Comparison of ENCODE assay signal across 31 mouse cellular contexts in genomic region chr19:10656058-10656457, GRCm38 (mm10). TPM values are rescaled to one million over a fixed set of nuclear protein-coding genes. Genes with fewer than 3 reads are reported as not detected.
DNase-seq lines count a peak whose midpoint lies in the region; ATAC-seq and TF ChIP-seq lines count a peak whose summit lies in the region.
"Had no signal": no experiment of that assay in that cellular context is flagged by ENCODE, and none has a peak within 500 bp of the region (broad histone marks: within the 10 kb centered on the region; RNA-seq: fewer than 3 reads in every experiment).

No protein-coding gene starts in this region.

- WGBS in heart, embryonic 10.5 days = 57% methylated on average over 3 of the region's 3 CpGs
- 73% methylated on average over 3 of the region's 3 CpGs for WGBS in liver, adult 2 months
- WGBS in liver, embryonic 15.5 days (ENCODE audit: insufficient replicate concordance) = 57% methylated on average over 3 of the region's 3 CpGs
- WGBS in midbrain, embryonic 11.5 days = 68% methylated on average over 3 of the region's 3 CpGs

- no peak overlapping the region for H3K4me3 ChIP-seq in heart, embryonic 10.5 days
- no peak overlapping the region for H3K4me3 ChIP-seq in liver, adult 2 months (ENCODE audit: insufficient read depth, low read depth, low read length)
- H3K4me3 ChIP-seq in liver, embryonic 15.5 days (replicated peaks) = no peak overlapping the region
- no peak overlapping the region for H3K4me3 ChIP-seq in midbrain, embryonic 11.5 days (ENCODE audit: low read depth, low read length)
- H3K4me3 ChIP-seq: embryonic facial prominence, embryonic 12.5 days; erythroblast, embryonic 14.5 days; forebrain, embryonic 12.5 days; hindbrain, embryonic 10.5 days; left cerebral cortex, adult 2 months; lung, embryonic 15.5 days; megakaryocyte, embryonic 14.5 days; neural tube, embryonic 12.5 days had no signal

- peak overlapping the region; percentile 57; the same call in 1 of the 2 replicates for H3K27ac ChIP-seq in heart, embryonic 10.5 days
- H3K27ac ChIP-seq in liver, adult 2 months (replicated peaks; ENCODE audit: insufficient read depth, low read depth, low read length) = peak overlapping the region; percentile 95
- peak overlapping the region; percentile 98 for H3K27ac ChIP-seq in liver, embryonic 15.5 days (replicated peaks)
- no peak overlapping the region for H3K27ac ChIP-seq in midbrain, embryonic 11.5 days (ENCODE audit: low read depth, low read length)
- H3K27ac ChIP-seq: embryonic facial prominence, embryonic 12.5 days; forebrain, embryonic 12.5 days; hindbrain, embryonic 10.5 days; left cerebral cortex, adult 2 months; lung, embryonic 15.5 days; neural tube, embryonic 12.5 days had no signal

- H3K9me3 ChIP-seq in heart, embryonic 10.5 days = no peaks in the 10 kb centered on the region
- no peaks in the 10 kb centered on the region for H3K9me3 ChIP-seq in liver, embryonic 15.5 days (replicated peaks)
- H3K9me3 ChIP-seq in midbrain, embryonic 11.5 days (ENCODE audit: control insufficient read depth, low read length) = no peaks in the 10 kb centered on the region
- H3K9me3 ChIP-seq: embryonic facial prominence, embryonic 12.5 days; forebrain, embryonic 12.5 days; hindbrain, embryonic 10.5 days; lung, embryonic 15.5 days; neural tube, embryonic 12.5 days had no signal

- H3K4me2 ChIP-seq in liver, embryonic 15.5 days = no peak overlapping the region
- no peak overlapping the region for H3K4me2 ChIP-seq in midbrain, embryonic 11.5 days
- H3K4me2 ChIP-seq: embryonic facial prominence, embryonic 12.5 days; forebrain, embryonic 12.5 days; lung, embryonic 15.5 days; neural tube, embryonic 12.5 days had no signal

- H3K79me2 ChIP-seq in liver, adult 2 months (ENCODE audit: control insufficient read depth, insufficient read depth, low read length) = no peaks in the 10 kb centered on the region

- TF ChIP-seq CTCF in liver, adult 2 months (IDR thresholded peaks at IDR 0.05; ENCODE audit: low read depth, low read length) = no peak

- peaks cover 20% of the 10 kb centered on the region for H3K4me1 ChIP-seq in heart, embryonic 10.5 days
- H3K4me1 ChIP-seq in liver, adult 2 months (ENCODE audit: control insufficient read depth, insufficient read depth, low read length) = peaks cover 25% of the 10 kb centered on the region
- H3K4me1 ChIP-seq in liver, embryonic 15.5 days (replicated peaks) = peaks cover 75% of the 10 kb centered on the region
- H3K4me1 ChIP-seq in midbrain, embryonic 11.5 days (ENCODE audit: control insufficient read depth, insufficient read depth, low read length) = no peaks in the 10 kb centered on the region
- H3K4me1 ChIP-seq: embryonic facial prominence, embryonic 12.5 days; forebrain, embryonic 12.5 days; lung, embryonic 15.5 days; neural tube, embryonic 12.5 days had no signal

- H3K36me3 ChIP-seq in heart, embryonic 10.5 days = no peaks in the 10 kb centered on the region
- H3K36me3 ChIP-seq in liver, adult 2 months (ENCODE audit: control insufficient read depth, insufficient read depth, low read length) = peaks cover 20% of the 10 kb centered on the region; the same call in 1 of the 2 replicates
- H3K36me3 ChIP-seq in liver, embryonic 15.5 days (replicated peaks) = 0 out of 2 replicates have a peak, but pooled peaks cover 8% of the 10 kb centered on the region
- H3K36me3 ChIP-seq in midbrain, embryonic 11.5 days (ENCODE audit: control insufficient read depth, insufficient read depth, low read length) = no peaks in the 10 kb centered on the region
- H3K36me3 ChIP-seq: embryonic facial prominence, embryonic 12.5 days; forebrain, embryonic 12.5 days; hindbrain, embryonic 10.5 days; lung, embryonic 15.5 days; neural tube, embryonic 12.5 days had no signal

- DNase-seq in heart, embryonic 10.5 days (ENCODE audit: low spot score) = no peak
- no peak for DNase-seq in heart, adult 11 months
- DNase-seq in liver, adult 2 months (ENCODE audit: extremely low read depth, low read depth, low spot score) = no peak
- no peak for DNase-seq in liver
- no peak for DNase-seq in ovary, postnatal 14 days (ENCODE audit: low spot score)
- no peak for DNase-seq in midbrain, embryonic 11.5 days (ENCODE audit: low spot score, missing footprints)
- DNase-seq: adrenal gland, adult 8-10 months; cerebellum, adult 11-12 months; cerebellum, postnatal 14 days; gastrocnemius, postnatal 36 days; kidney, adult 18-20 months; kidney, postnatal 36 days; layer of hippocampus, adult 9-11 months; lung, postnatal 36 days; midbrain, embryonic 14.5 days; retina, postnatal 1 day; right cerebral cortex, postnatal 25 days had no signal

- ATAC-seq in liver, embryonic 15.5 days (ENCODE audit: insufficient read depth) = no peak
- no peak for ATAC-seq in midbrain, embryonic 11.5 days (ENCODE audit: low FRiP score)
- ATAC-seq: activated CD4-positive, CD25-positive, alpha-beta regulatory T cell, adult 4 months; hindbrain, embryonic 16.5 days had no signal

- TF ChIP-seq POLR2A in liver, adult 2 months (IDR thresholded peaks at IDR 0.05; ENCODE audit: extremely low read depth, insufficient read depth, low read length) = no peak

- no peak overlapping the region for H3K9ac ChIP-seq in liver, adult 2 months (ENCODE audit: low read depth, low read length)
- H3K9ac ChIP-seq in liver, embryonic 15.5 days = no peak overlapping the region
- no peak overlapping the region for H3K9ac ChIP-seq in midbrain, embryonic 11.5 days (ENCODE audit: low read length)
- H3K9ac ChIP-seq: embryonic facial prominence, embryonic 12.5 days; forebrain, embryonic 12.5 days; lung, embryonic 15.5 days; neural tube, embryonic 12.5 days had no signal

- H3K27me3 ChIP-seq in heart, embryonic 10.5 days (ENCODE audit: insufficient read depth, poor library complexity, severe bottlenecking) = no peaks in the 10 kb centered on the region
- H3K27me3 ChIP-seq in liver, adult 2 months (ENCODE audit: control insufficient read depth, insufficient read depth, low read length) = no peaks in the 10 kb centered on the region
- H3K27me3 ChIP-seq in liver, embryonic 15.5 days = no peaks in the 10 kb centered on the region
- H3K27me3 ChIP-seq in midbrain, embryonic 11.5 days (ENCODE audit: control insufficient read depth, insufficient read depth, low read length) = no peaks in the 10 kb centered on the region
- H3K27me3 ChIP-seq: embryonic facial prominence, embryonic 12.5 days; lung, embryonic 15.5 days; neural tube, embryonic 12.5 days had no signal

RNA-seq across cellular contexts. Expression of gene Pga5, which starts 21.8 kb away (rescaled TPM):
- polyA plus RNA-seq in heart, embryonic 10.5 days (2016; fragmentation: Nextera tagmentation; extraction: Ambion mirVana) = not detected in 2 replicates
- total RNA-seq in liver, adult 2 months (2014; rRNA removed) = not detected in 2 replicates
- polyA plus RNA-seq in liver, adult 2 months (2012; rRNA removed) = 0.14 TPM in 1 of 2 replicates, not detected in the other
- polyA plus RNA-seq in liver, embryonic 15.5 days (2015; fragmentation: Nextera tagmentation; extraction: Ambion mirVana) = not detected in 2 replicates
- not detected in 2 replicates for polyA plus RNA-seq in midbrain, embryonic 11.5 days (2014; fragmentation: Nextera tagmentation; extraction: Ambion mirVana)
- total RNA-seq: adrenal gland, adult 8-10 months; gastrocnemius, postnatal 36 days; left cerebral cortex, adult 2 months; left cerebral cortex, postnatal 36 days had no signal
- polyA plus RNA-seq: activated CD4-positive, CD25-positive, alpha-beta regulatory T cell, adult 4 months; embryonic facial prominence, embryonic 12.5 days; erythroblast, embryonic 14.5 days; forebrain, embryonic 12.5 days; heart, postnatal 0 days; hindbrain, embryonic 10.5 days; hindbrain, embryonic 16.5 days; lung, embryonic 15.5 days; midbrain, embryonic 14.5 days; neural tube, embryonic 12.5 days; spleen, adult 2 months had no signal

RNA-seq across cellular contexts. Expression of gene Vwce, which starts 22.0 kb away (rescaled TPM):
- 0.81 and 3.0 TPM in 2 replicates for polyA plus RNA-seq in heart, embryonic 10.5 days (2016; fragmentation: Nextera tagmentation; extraction: Ambion mirVana)
- 4.5 and 6.2 TPM in 2 replicates for total RNA-seq in liver, adult 2 months (2014; rRNA removed)
- polyA plus RNA-seq in liver, adult 2 months (2012; rRNA removed) = 24.8 and 30.7 TPM in 2 replicates
- 11.8 and 11.9 TPM in 2 replicates for polyA plus RNA-seq in liver, embryonic 15.5 days (2015; fragmentation: Nextera tagmentation; extraction: Ambion mirVana)
- polyA plus RNA-seq in midbrain, embryonic 11.5 days (2014; fragmentation: Nextera tagmentation; extraction: Ambion mirVana) = 0.18 and 0.36 TPM in 2 replicates
- total RNA-seq: gastrocnemius, postnatal 36 days had no signal

RNA-seq across cellular contexts. Expression of gene Vps37c, which starts 32.5 kb away (rescaled TPM):
- polyA plus RNA-seq in heart, embryonic 10.5 days (2016; fragmentation: Nextera tagmentation; extraction: Ambion mirVana) = 26.5 and 26.7 TPM in 2 replicates
- 2.9 and 3.0 TPM in 2 replicates for total RNA-seq in liver, adult 2 months (2014; rRNA removed)
- 13.1 and 18.1 TPM in 2 replicates for polyA plus RNA-seq in liver, adult 2 months (2012; rRNA removed)
- 11.4 and 12.1 TPM in 2 replicates for polyA plus RNA-seq in liver, embryonic 15.5 days (2015; fragmentation: Nextera tagmentation; extraction: Ambion mirVana)
- 23.1 and 26.0 TPM in 2 replicates for polyA plus RNA-seq in midbrain, embryonic 11.5 days (2014; fragmentation: Nextera tagmentation; extraction: Ambion mirVana)

RNA-seq across cellular contexts. Expression of gene Tkfc, which starts 50.6 kb away (rescaled TPM):
- polyA plus RNA-seq in heart, embryonic 10.5 days (2016; fragmentation: Nextera tagmentation; extraction: Ambion mirVana) = 15.2 and 17.3 TPM in 2 replicates
- total RNA-seq in liver, adult 2 months (2014; rRNA removed) = 72.6 and 87.6 TPM in 2 replicates
- polyA plus RNA-seq in liver, adult 2 months (2012; rRNA removed) = 294 and 417 TPM in 2 replicates
- 27.1 and 33.0 TPM in 2 replicates for polyA plus RNA-seq in liver, embryonic 15.5 days (2015; fragmentation: Nextera tagmentation; extraction: Ambion mirVana)
- polyA plus RNA-seq in midbrain, embryonic 11.5 days (2014; fragmentation: Nextera tagmentation; extraction: Ambion mirVana) = 22.9 and 23.9 TPM in 2 replicates

RNA-seq across cellular contexts. Expression of gene Ddb1, which starts 50.9 kb away (rescaled TPM):
- polyA plus RNA-seq in heart, embryonic 10.5 days (2016; fragmentation: Nextera tagmentation; extraction: Ambion mirVana) = 410 and 426 TPM in 2 replicates
- 128 and 138 TPM in 2 replicates for total RNA-seq in liver, adult 2 months (2014; rRNA removed)
- polyA plus RNA-seq in liver, adult 2 months (2012; rRNA removed) = 51.9 and 63.5 TPM in 2 replicates
- polyA plus RNA-seq in liver, embryonic 15.5 days (2015; fragmentation: Nextera tagmentation; extraction: Ambion mirVana) = 151 and 177 TPM in 2 replicates
- 393 and 396 TPM in 2 replicates for polyA plus RNA-seq in midbrain, embryonic 11.5 days (2014; fragmentation: Nextera tagmentation; extraction: Ambion mirVana)
